Mouse (Mus musculus) thymus, adult 18-20 months (tissue): ENCODE data around the gene Arf5.

ENCODE experiments used
- DNase-seq, 2 experiments: peaks; one replicate each; pipeline ENCODE4 v3.0.0; 2022; ENCODE audit warnings: mixed read lengths in 2 of 2

Arf5 gene

GRCm38 (mm10) chr6:28423313-28423712 is at the start of gene Arf5:
TSS of gene Arf5 (plus strand) at chr6:28423560.
- DNase-seq = peak; percentile 87

- DNase-seq = no peak
Measured at GRCm38 (mm10) chr6:28381983-28382382, 41.4 kb upstream of the Arf5 start.

- no peak for DNase-seq
Measured at GRCm38 (mm10) chr6:28385169-28385568, 38.2 kb upstream of the Arf5 start.

GRCm38 (mm10) chr6:28389038-28389437 is 34.3 kb upstream of the Arf5 start:
- DNase-seq = no peak

DNA sequence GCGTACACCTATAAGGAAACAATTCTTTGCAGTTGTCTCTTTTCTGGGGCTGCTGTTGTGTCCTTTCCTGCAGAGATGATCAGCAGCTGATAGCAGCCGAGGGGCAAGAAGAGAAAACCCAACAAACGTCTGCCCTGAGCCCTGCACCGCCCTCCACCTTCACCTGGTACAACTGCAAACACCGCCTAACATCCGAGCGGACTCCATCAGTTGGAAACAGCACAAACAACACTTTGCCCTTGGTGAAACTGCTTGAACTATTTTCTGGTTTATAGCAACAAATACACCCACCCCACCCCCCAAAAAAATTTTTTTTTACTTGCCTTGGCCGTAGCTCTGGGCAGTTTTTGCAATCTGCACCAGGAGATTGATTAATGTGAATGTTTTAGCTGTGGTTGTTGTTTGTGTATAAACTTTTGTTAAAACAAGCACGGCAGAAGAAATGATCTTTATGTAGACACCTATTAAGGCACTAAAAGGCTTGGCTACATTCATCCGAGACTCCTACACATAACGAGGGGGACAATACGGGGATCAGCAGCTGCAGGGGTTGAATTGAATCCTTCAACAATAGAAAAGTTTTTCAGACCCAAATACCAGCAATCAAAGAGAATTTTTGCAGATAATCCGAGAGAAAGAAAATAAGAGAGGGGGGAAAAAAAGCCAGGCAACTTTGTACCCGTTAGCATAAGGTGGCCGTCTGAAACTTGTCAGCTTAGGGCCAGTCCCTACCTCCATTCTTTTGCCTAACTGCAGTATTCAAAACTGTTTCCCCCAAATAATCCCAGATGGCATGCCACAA is 27.1 kb upstream of the Arf5 start:
- no peak for DNase-seq

DNA sequence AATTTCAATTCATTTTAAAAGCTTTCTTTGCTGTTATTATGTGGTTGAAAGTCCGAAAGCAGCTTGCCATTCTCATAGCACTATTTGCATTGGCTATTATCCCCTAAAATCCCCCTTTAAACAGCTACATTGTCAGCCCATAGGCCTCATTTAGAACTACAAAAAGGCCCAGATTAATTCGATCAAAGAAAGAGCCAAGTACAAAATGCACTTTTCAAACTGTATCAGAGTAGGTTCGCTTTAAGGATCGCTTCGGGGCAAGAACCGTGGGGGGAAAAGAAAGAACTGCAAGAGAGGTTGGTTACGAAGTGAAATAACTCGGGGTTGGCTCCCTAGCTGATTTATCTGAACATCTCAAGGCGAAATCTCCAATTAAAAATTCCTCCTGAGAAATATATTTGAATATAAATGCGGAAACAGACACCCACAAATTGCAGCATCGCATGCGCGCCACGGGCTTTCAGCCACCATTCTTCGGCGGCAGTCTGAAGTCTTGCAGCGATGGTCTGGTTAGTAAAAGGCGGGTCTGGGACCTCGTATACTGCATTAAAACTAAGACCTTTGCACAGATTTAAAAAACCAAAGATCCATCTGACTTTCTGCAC is 26.4 kb upstream of the Arf5 start:
- no peak for DNase-seq

- peak in 1 of 2 experiments; percentile 9 for DNase-seq
Measured at GRCm38 (mm10) chr6:28397681-28398203, 25.6 kb upstream of the Arf5 start, which contains the start of gene Zfp800. TSS of gene Zfp800 (minus strand) at chr6:28398005.

- no peak for DNase-seq
Measured at GRCm38 (mm10) chr6:28398726-28399125, 24.6 kb upstream of the Arf5 start.

GRCm38 (mm10) chr6:28399791-28400190 is 23.6 kb upstream of the Arf5 start:
- DNase-seq = no peak

DNA sequence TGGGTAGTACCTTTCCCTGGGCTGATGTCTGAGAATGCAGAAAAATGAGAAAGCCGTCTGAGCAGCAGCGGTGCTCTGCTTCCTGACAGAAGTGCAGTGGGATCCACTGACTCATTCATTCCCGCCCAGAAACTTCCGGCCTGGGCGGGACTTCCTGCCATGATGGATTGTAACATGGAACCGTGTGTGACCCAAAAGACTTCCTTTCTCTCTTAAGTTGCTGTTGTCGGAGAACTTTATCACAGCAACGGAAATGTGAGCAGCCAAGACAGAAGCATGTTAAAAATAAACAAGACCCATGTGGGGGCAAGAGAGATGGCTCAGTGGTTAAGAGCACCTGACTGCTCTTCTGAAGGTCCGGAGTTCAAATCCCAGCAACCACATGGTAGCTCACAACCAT is 13.3 kb upstream of the Arf5 start:
- peak in 1 of 2 experiments; percentile 9 for DNase-seq

DNA sequence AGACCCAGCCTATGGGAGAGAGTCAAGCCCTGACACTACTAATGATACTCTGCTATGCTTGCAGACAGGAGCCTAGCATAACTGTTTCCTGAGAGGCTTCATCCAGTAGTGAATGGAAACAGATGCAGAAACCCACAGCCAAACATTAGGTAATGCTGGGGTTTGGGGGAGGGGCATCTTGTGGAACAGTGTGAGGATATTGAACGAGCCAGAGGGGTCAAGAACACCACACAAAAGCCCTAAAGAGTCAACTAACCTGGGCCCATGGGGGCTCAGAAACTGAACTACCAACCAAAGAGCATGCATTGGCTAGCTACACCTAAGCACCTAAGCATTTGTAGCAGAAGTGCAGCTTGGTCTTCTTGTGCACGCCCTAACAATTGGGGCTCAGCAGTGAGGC is 12.1 kb upstream of the Arf5 start:
- DNase-seq = no peak

- no peak for DNase-seq
Measured at GRCm38 (mm10) chr6:28416981-28417380, 6.4 kb upstream of the Arf5 start.

DNA sequence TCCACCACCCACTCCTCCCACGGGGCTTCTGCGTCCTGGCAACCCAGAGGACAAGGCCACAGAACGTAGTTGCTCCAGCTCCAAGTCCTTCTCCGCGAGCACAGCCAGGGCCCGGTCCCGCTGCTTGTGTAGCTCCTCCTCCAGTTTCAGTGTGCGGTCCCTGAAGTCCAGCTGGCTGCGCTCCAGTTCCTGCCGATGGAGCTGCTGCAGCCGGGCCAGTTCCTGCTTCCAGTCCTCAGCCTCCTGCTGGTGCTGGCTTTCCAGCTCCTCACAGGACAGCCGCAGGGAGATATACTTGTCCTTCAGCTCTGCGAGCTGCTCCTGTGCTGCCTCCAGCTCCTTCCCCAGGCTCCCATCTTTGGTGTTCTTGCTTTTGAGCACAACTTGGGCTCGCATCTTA is 4.9 kb upstream of the Arf5 start:
- no peak for DNase-seq

DNA sequence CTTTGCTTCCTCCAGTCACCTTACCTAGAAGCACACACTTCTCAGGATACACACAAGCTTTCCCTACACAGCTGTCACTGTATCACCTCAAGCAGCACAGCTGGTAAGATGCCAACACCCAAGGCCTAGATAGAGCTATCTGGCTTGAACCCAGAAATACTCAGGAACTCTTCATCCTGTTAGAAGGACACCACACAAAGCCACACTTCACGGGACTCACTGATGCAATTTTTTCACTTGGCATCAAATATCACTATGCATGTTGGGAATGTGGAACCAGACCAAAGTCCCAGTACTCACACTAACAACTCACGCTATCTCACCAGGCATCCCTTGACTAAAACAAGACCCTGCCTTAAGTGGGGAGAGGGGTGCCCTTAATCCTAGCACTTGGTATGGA is 3.7 kb upstream of the Arf5 start:
- no peak for DNase-seq

DNA sequence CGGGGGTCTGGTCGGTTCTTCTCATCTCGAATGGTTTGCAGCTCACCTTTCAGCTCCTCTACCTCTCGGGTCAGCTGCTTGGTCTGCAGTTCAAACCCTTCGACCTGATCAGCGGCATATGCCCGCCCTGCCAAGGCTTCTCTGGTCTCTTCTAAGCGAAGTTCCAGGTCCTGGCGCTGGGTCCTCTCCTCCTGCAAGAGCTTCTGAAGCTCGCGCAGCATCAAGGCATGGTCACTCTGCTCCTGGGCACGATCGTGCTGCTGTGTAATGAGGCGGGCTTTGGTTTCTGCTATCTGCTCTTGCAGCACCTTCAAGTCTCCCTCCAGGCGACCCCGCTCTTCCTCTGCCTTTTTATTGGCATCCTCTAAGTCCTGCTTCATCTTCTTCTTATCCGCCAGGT is 3.0 kb upstream of the Arf5 start:
- no peak for DNase-seq

GRCm38 (mm10) chr6:28420865-28421264 is 2.5 kb upstream of the Arf5 start:
- DNase-seq = no peak

- DNase-seq = peak; percentile 93
Measured at GRCm38 (mm10) chr6:28421469-28422000, 1.8 kb upstream of the Arf5 start.

DNA sequence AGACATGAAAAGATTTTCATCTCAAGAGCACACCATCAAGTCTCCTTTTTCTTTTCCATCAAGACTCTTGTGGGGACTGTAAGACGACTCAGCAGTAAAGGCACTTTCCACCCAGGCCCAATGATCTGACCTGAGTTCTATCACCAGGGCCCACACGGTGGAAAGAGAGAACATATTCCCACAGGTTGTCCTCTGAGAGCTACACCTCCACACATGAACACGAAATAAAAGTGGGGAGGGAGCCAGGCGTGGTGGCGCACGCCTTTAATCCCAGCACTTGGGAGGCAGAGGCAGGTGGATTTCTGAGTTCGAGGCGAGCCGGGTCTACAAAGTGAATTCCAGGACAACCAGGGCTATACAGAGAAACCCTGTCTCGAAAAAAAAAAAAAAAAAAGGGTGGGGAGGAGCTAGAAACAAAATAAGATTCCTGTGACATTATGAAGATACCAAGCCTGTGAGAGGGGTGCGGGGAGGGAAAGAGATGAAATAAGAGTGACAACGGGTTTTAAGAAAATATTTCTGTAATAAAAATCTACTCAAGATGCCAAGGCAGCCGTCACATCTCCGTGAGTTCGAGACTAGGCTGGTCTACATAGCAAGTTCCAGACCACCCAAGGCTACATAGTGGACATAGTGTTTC is 589 bp upstream of the Arf5 start:
- peak in 1 of 2 experiments; percentile 11 for DNase-seq

DNA sequence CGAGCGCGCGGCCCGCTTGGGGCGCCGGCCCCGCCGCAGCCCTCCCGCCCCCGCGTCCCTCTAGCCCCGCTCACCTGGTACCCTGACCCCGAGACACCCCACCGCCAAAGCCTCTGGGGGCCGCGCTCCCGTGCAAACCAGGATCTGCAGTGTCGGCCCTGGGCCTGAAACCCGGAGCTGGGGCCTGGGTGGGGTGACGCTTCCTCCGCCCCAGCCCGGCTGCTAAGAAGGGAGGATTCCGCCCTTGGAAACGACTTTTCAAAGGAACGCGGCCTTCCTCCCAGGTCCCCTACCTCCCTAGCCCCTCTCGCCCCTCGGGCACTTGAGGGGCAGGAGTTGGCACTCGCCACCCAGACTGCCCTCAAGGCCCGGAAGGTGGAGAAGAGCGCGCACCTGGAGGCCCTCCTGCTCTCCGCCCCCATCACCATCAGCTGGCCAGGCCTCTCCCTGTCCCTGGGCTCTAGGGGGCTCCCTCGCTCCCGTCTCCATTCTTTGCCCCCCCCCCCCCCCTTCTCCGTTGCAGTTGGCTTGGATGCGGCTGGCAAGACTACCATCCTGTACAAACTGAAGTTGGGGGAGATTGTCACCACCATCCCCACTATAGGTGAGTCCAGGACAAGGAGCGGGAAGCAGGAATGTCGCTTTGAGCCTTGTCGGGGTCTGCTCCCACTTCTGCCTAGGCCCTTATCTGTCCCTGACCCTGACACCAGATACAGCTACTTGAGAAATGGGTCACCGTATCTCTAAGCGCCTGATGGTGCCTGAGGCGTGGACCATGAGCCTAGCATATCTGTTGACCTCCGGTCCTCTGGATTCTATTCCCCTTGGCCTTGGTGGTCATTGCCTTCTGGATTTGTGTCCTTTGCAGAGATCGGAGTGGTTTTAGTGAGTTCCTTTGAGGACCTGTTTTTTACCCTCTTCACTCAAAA is 671 bp downstream of the Arf5 start:
- DNase-seq = peak; percentile 50 to 58

DNA sequence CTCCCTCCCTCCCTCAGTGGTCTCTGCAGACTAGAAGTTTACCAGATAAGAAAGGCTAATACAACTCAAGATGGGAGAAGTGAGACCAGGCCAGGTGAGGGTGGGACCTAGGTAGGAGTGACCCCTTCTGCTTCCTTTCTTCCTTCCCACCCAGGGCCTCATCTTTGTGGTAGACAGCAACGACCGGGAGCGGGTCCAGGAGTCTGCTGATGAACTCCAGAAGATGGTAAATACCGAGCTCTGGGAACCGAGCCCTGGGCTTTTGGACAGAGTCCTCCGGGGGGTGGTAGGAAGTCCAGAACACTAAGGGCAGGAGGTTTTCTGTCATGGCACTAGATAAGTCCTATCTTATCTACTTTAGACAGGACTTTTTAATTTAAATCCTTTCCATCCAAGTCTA is 1.7 kb downstream of the Arf5 start:
- DNase-seq = no peak

DNA sequence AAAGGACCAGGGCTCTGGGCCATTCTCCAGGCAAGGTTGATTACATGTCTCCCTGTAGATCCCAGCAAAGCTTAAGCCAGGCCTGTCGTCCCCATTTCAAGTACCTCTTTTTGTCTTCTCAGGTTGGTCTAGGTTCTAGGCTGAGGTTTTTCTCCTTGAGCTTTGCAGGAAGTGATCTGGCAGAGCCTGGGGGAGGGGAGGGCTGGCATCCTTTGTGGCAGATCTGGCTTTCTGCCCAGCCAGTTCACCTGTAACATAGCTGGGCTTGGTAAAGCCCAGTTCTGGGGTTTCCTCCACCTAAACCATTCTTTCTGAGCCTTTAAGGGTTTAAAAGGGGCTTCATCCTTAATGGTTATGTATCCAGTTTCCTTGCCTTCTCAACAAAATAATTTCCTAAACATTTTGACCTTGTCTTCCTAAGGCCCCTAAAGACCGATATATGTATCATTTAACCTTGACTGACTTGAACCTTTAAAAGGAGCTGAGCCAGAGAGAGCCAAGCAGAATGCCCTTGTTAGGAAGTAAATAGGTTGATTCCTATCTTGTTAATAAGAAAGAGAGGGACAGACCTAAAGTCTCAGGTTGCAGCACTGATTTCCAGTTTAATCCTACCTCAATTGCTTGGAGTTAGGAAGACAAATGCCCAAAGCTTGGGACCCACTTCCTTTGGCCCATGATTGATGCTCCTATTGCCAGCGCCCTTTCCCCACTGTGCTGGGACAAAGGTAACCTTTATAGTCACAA is 3.9 kb downstream of the Arf5 start, which contains the start of gene Fscn3:
Fscn3 (plus strand) TSS at position 694 of the 744 bp plus-strand sequence.
- DNase-seq = peak; percentile 40 to 60
